Mouse (Mus musculus) kidney, adult 2 months (tissue): ENCODE measurements around the gene Ago1.

Experiments
- CTCF ChIP-seq: fragments of 200-500 bp; conservative IDR thresholded peaks from 2 replicates; pipeline ENCODE4 v1.5.1; 2011; ENCODE audit warnings: low read depth, mild to moderate bottlenecking, control low read depth, low read length, moderate library complexity, mixed read lengths; ENCODE audit not compliant: insufficient read depth, insufficient read length
- POLR2A ChIP-seq: fragments of 200-500 bp; IDR thresholded peaks from one replicate; pipeline ENCODE4 v1.6.1; 2011; ENCODE audit warnings: low read depth, low read length, control low read depth

GRCm38 (mm10) chr4:126509072-126509471 lies 40.7 kb upstream of the Ago1 start:
- no peak for TF ChIP-seq POLR2A
- no peak for TF ChIP-seq CTCF
